Mouse (Mus musculus): ENCODE data around the gene Myh7. TPM values are rescaled to one million over a fixed set of nuclear protein-coding genes. Genes with fewer than 3 reads are reported as not detected.
"Not testable (repeated sequence)": the region's sequence is repeated elsewhere in the genome, so short reads cannot be mapped to it uniquely, and the experiment has no call there.

Gene Myh7
- polyA plus RNA-seq, 1 experiment from 2014 or later = 0.52 TPM

GRCm38 (mm10) chr14:54989886-54990441, 4.5 kb downstream of the Myh7 start:
- Histone ChIP-seq H3K36me3 (ENCODE audit: control insufficient read depth, insufficient read depth, low read length) (no peaks in the 10 kb centered on the region), H3K4me3 (ENCODE audit: low read depth, low read length) (no peak overlapping the region), H3K27me3 (ENCODE audit: control insufficient read depth, insufficient read depth, low read length) (no peaks in the 10 kb centered on the region), H3K4me2 (ENCODE audit: low read depth, low read length, severe bottlenecking) (no peak overlapping the region), H3K9ac (ENCODE audit: low read length) (no peak overlapping the region), H3K9me3 (ENCODE audit: control insufficient read depth, low read length) (no peaks in the 10 kb centered on the region), H3K4me1 (replicated peaks; ENCODE audit: control insufficient read depth, insufficient read depth, low read length) (peaks cover 9% of the 10 kb centered on the region), H3K27ac (ENCODE audit: low read depth, low read length) (no peak overlapping the region)
- DNase-seq (ENCODE audit: low spot score) = no peak
- WGBS = 90% methylated on average over 8 of the region's 8 CpGs
- ATAC-seq (replicated peaks; ENCODE audit: low FRiP score) = no peak

- ATAC-seq (replicated peaks; ENCODE audit: low FRiP score) = no peak
- WGBS = 90% methylated on average over 13 of the region's 13 CpGs
- H3K27ac ChIP-seq (ENCODE audit: low read depth, low read length) = no peak overlapping the region
Measured at GRCm38 (mm10) chr14:54988882-54989281, 5.5 kb downstream of the Myh7 start.

GRCm38 (mm10) chr14:54988350-54988874, 6.0 kb downstream of the Myh7 start:
- not testable (repeated sequence) for H3K4me2 ChIP-seq (ENCODE audit: low read depth, low read length, severe bottlenecking); ATAC-seq (replicated peaks; ENCODE audit: low FRiP score); H3K9ac ChIP-seq (ENCODE audit: low read length); H3K4me1 ChIP-seq (replicated peaks; ENCODE audit: control insufficient read depth, insufficient read depth, low read length); H3K4me3 ChIP-seq (ENCODE audit: low read depth, low read length); H3K36me3 ChIP-seq (ENCODE audit: control insufficient read depth, insufficient read depth, low read length); H3K27me3 ChIP-seq (ENCODE audit: control insufficient read depth, insufficient read depth, low read length); H3K9me3 ChIP-seq (ENCODE audit: control insufficient read depth, low read length); DNase-seq (ENCODE audit: low spot score); H3K27ac ChIP-seq (ENCODE audit: low read depth, low read length)
- 94% methylated on average over 9 of the region's 9 CpGs for WGBS

More at GRCm38 (mm10) chr14:54988882-54989281, 5.5 kb downstream of the Myh7 start:
- Histone ChIP-seq H3K4me2 (ENCODE audit: low read depth, low read length, severe bottlenecking) (no peak overlapping the region), H3K27me3 (ENCODE audit: control insufficient read depth, insufficient read depth, low read length) (no peaks in the 10 kb centered on the region), H3K9me3 (ENCODE audit: control insufficient read depth, low read length) (no peaks in the 10 kb centered on the region), H3K4me3 (ENCODE audit: low read depth, low read length) (no peak overlapping the region), H3K36me3 (ENCODE audit: control insufficient read depth, insufficient read depth, low read length) (no peaks in the 10 kb centered on the region), H3K9ac (ENCODE audit: low read length) (no peak overlapping the region), H3K4me1 (replicated peaks; ENCODE audit: control insufficient read depth, insufficient read depth, low read length) (no peaks in the 10 kb centered on the region)
- DNase-seq (ENCODE audit: low spot score) = no peak

DNA sequence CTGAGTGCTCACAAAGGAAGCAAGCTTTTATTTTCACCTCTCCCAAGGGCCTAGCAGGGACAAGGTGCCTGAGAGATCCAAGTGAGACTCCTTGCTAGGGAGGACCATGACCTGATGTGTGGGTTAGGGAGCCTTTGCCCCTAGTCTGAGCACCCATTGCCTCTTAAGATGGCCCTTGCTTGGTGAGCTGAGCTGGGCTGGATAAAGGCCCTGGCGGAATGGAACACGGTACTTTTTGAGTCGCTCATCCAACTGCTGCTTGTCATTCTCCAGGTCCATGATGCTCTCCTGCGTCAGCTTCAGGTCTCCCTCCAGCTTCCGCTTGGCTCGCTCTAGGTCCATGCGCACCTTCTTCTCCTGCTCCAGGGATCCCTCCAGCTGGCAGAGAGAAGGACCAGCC, 12.5 kb downstream of the Myh7 start:
- Histone ChIP-seq H3K4me3 (ENCODE audit: low read depth, low read length) (no peak overlapping the region), H3K9ac (ENCODE audit: low read length) (no peak overlapping the region), H3K4me2 (ENCODE audit: low read depth, low read length, severe bottlenecking) (no peak overlapping the region), H3K27ac (ENCODE audit: low read depth, low read length) (no peak overlapping the region), H3K9me3 (ENCODE audit: control insufficient read depth, low read length) (no peaks in the 10 kb centered on the region), H3K27me3 (ENCODE audit: control insufficient read depth, insufficient read depth, low read length) (no peaks in the 10 kb centered on the region), H3K36me3 (ENCODE audit: control insufficient read depth, insufficient read depth, low read length) (no peaks in the 10 kb centered on the region), H3K4me1 (replicated peaks; ENCODE audit: control insufficient read depth, insufficient read depth, low read length) (no peaks in the 10 kb centered on the region)
- WGBS = 92% methylated on average over 7 of the region's 7 CpGs
- ATAC-seq (replicated peaks; ENCODE audit: low FRiP score) = no peak
- no peak for DNase-seq (ENCODE audit: low spot score)

DNA sequence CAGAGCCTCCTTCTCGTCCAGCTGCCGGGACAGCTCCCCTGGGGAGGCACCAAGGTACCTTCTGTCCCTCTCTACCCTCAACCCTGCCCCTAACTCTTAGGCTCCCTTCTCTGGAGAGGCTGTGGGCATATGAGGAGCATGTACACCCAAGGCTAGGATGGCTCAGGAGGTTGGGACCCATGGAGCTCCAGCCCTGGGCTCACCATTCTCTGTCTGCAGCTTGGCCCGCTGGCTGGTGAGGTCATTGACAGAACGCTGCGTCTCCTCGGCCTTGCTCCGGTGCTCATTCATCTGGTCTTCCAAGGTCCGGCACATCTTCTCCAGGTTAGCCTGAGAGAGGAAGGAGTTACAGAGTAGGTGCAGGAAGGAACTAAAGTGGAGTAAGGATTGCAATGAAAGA, 15.8 kb downstream of the Myh7 start:
- no peaks in the 10 kb centered on the region for H3K27me3 ChIP-seq (ENCODE audit: control insufficient read depth, insufficient read depth, low read length)
- no peaks in the 10 kb centered on the region for H3K36me3 ChIP-seq (ENCODE audit: control insufficient read depth, insufficient read depth, low read length)
- no peak overlapping the region for H3K9ac ChIP-seq (ENCODE audit: low read length)
- no peak overlapping the region for H3K4me2 ChIP-seq (ENCODE audit: low read depth, low read length, severe bottlenecking)
- DNase-seq (ENCODE audit: low spot score) = no peak
- no peak overlapping the region for H3K27ac ChIP-seq (ENCODE audit: low read depth, low read length)
- no peaks in the 10 kb centered on the region for H3K9me3 ChIP-seq (ENCODE audit: control insufficient read depth, low read length)
- H3K4me1 ChIP-seq (replicated peaks; ENCODE audit: control insufficient read depth, insufficient read depth, low read length) = 0 out of 2 replicates have a peak, but pooled peaks cover 3% of the 10 kb centered on the region
- no peak for ATAC-seq (replicated peaks; ENCODE audit: low FRiP score)
- H3K4me3 ChIP-seq (ENCODE audit: low read depth, low read length) = no peak overlapping the region
- 90% methylated on average over 8 of the region's 8 CpGs for WGBS

GRCm38 (mm10) chr14:54976633-54977032, 17.8 kb downstream of the Myh7 start, which contains the start of gene Gm17428:
Gene Gm17428 (plus strand): TSS chr14:54976933.
- WGBS = 77% methylated on average over 1 of the region's 1 CpGs
- H3K4me1 ChIP-seq (replicated peaks; ENCODE audit: control insufficient read depth, insufficient read depth, low read length) = 0 out of 2 replicates have a peak, but pooled peaks cover 3% of the 10 kb centered on the region
- no peaks in the 10 kb centered on the region for H3K9me3 ChIP-seq (ENCODE audit: control insufficient read depth, low read length)
- ATAC-seq (replicated peaks; ENCODE audit: low FRiP score) (no peak), DNase-seq (ENCODE audit: low spot score) (no peak)
- no peaks in the 10 kb centered on the region for H3K36me3 ChIP-seq (ENCODE audit: control insufficient read depth, insufficient read depth, low read length)
- no peak within 1 kb of the TSS for H3K4me2 ChIP-seq (ENCODE audit: low read depth, low read length, severe bottlenecking)
- H3K27ac ChIP-seq (ENCODE audit: low read depth, low read length) = no peak within 1 kb of the TSS
- no peak within 1 kb of the TSS for H3K9ac ChIP-seq (ENCODE audit: low read length)
- H3K4me3 ChIP-seq (ENCODE audit: low read depth, low read length) = no peak within 1 kb of the TSS
- no peaks in the 10 kb centered on the region for H3K27me3 ChIP-seq (ENCODE audit: control insufficient read depth, insufficient read depth, low read length)

GRCm38 (mm10) chr14:54974068-54974791, 20.2 kb downstream of the Myh7 start:
- Histone ChIP-seq H3K4me2 (ENCODE audit: low read depth, low read length, severe bottlenecking) (no peak overlapping the region), H3K9ac (ENCODE audit: low read length) (no peak overlapping the region), H3K36me3 (ENCODE audit: control insufficient read depth, insufficient read depth, low read length) (no peaks in the 10 kb centered on the region), H3K27ac (ENCODE audit: low read depth, low read length) (no peak overlapping the region), H3K4me3 (ENCODE audit: low read depth, low read length) (no peak overlapping the region), H3K27me3 (ENCODE audit: control insufficient read depth, insufficient read depth, low read length) (no peaks in the 10 kb centered on the region), H3K4me1 (replicated peaks; ENCODE audit: control insufficient read depth, insufficient read depth, low read length) (0 out of 2 replicates have a peak, but pooled peaks cover 3% of the 10 kb centered on the region), H3K9me3 (ENCODE audit: control insufficient read depth, low read length) (no peaks in the 10 kb centered on the region)
- ATAC-seq (replicated peaks; ENCODE audit: low FRiP score) (no peak), DNase-seq (ENCODE audit: low spot score) (no peak)
- WGBS = 74% methylated on average over 6 of the region's 6 CpGs

DNA sequence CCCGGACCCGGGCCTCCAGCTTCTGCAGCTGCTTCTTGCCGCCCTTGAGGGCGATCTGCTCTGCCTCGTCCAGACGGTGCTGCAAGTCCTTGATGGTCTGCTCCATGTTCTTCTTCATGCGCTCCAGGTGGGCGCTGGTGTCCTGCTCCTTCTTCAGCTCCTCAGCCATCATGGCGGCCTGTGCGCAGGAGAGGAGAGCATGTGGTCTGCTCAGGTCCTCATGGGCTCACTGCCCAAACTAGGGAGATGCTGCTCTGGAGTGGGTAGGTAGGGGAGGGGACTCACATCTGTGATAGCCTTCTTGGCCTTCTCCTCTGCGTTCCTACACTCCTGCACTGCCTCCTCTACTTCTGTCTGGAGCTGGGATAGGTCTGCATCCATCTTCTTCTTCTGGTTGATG, 21.6 kb downstream of the Myh7 start:
- H3K4me3 ChIP-seq (ENCODE audit: low read depth, low read length); H3K4me1 ChIP-seq (replicated peaks; ENCODE audit: control insufficient read depth, insufficient read depth, low read length); H3K36me3 ChIP-seq (ENCODE audit: control insufficient read depth, insufficient read depth, low read length); ATAC-seq (replicated peaks; ENCODE audit: low FRiP score); H3K9me3 ChIP-seq (ENCODE audit: control insufficient read depth, low read length); DNase-seq (ENCODE audit: low spot score); H3K27ac ChIP-seq (ENCODE audit: low read depth, low read length); H3K4me2 ChIP-seq (ENCODE audit: low read depth, low read length, severe bottlenecking); H3K27me3 ChIP-seq (ENCODE audit: control insufficient read depth, insufficient read depth, low read length); H3K9ac ChIP-seq (ENCODE audit: low read length): not testable (repeated sequence)
- 94% methylated on average over 7 of the region's 11 CpGs for WGBS

Measured in forebrain, embryonic 11.5 days (tissue).